ENCODE assay signal across 14 mouse cellular contexts in genomic region chr5:66241894-66242293, GRCm38 (mm10). TPM values are rescaled to one million over a fixed set of nuclear protein-coding genes. Genes with fewer than 3 reads are reported as not detected.
A peak's percentile ranks its signal among the peaks of the same experiment; 100 is the strongest.
DNase-seq lines count a peak whose midpoint lies in the region; ATAC-seq and TF ChIP-seq lines count a peak whose summit lies in the region.
"Had no signal": no experiment of that assay in that cellular context is flagged by ENCODE, and none has a peak within 500 bp of the region (broad histone marks: within the 10 kb centered on the region; RNA-seq: fewer than 3 reads in every experiment).

No protein-coding gene starts in this region.

- intact Hi-C loops in gastrocnemius, adult 2 months (cut with DNase I): no loop called here

- peak; percentile 74 for ATAC-seq in granulocyte monocyte progenitor cell, adult 5-6 weeks (replicated peaks; ENCODE audit: poor library complexity, severe bottlenecking)

- H3K27ac ChIP-seq in gastrocnemius, adult 2 months: no peak overlapping the region
- H3K27ac ChIP-seq in spleen, adult 2 months (ENCODE audit: insufficient read depth, low read length): no peak overlapping the region
- H3K27ac ChIP-seq: forebrain, embryonic 12.5 days; macrophage had no signal

- TF ChIP-seq CTCF in gastrocnemius, adult 2 months (IDR thresholded peaks at IDR 0.05): peak; percentile 50
- peak; percentile 23; the same call in 1 of the 2 replicates for TF ChIP-seq CTCF in spleen, adult 2 months (IDR thresholded peaks at IDR 0.05; ENCODE audit: extremely low read depth, insufficient read depth, insufficient read length, insufficient replicate concordance)

- H3K4me1 ChIP-seq in spleen, adult 2 months (ENCODE audit: control insufficient read depth, insufficient read depth, insufficient read length): no peaks in the 10 kb centered on the region

- no peak for TF ChIP-seq POLR2A in spleen, adult 2 months (IDR thresholded peaks at IDR 0.05; ENCODE audit: low read depth, low read length)

- no peak overlapping the region for H3K4me3 ChIP-seq in gastrocnemius, adult 2 months
- H3K4me3 ChIP-seq in spleen, adult 2 months (ENCODE audit: extremely low read depth, insufficient read depth, insufficient read length): no peak overlapping the region
- H3K4me3 ChIP-seq: forebrain, embryonic 12.5 days; heart, embryonic 12.5 days had no signal

- no peaks in the 10 kb centered on the region; the same call in 1 of the 2 replicates for H3K27me3 ChIP-seq in spleen, adult 2 months (ENCODE audit: control insufficient read depth, insufficient read depth, low read length)
- H3K27me3 ChIP-seq: forebrain, embryonic 12.5 days; heart, embryonic 12.5 days had no signal

- no peaks in the 10 kb centered on the region for H3K36me3 ChIP-seq in spleen, adult 2 months (ENCODE audit: control insufficient read depth, insufficient read depth, low read length)
- H3K36me3 ChIP-seq: forebrain, embryonic 12.5 days; heart, embryonic 12.5 days had no signal

- DNase-seq in gastrocnemius, adult 2 months: no peak
- no peak for DNase-seq in gastrocnemius, adult 8-10 months (ENCODE audit: low spot score in 2 of 2)
- DNase-seq in spleen, adult 2 months (ENCODE audit: low read depth in 1 of 2, low spot score in 2 of 2): no peak
- no peak for DNase-seq in spleen, postnatal 14 days (ENCODE audit: low spot score in 2 of 2)
- DNase-seq in thymus, postnatal 14 days: peak; percentile 19
- no peak for DNase-seq in ovary, postnatal 14 days (ENCODE audit: low spot score)
- no peak for DNase-seq in gastrocnemius, adult 18-20 months (ENCODE audit: low spot score)
- DNase-seq: cerebellum, postnatal 10 days had no signal

RNA-seq across cellular contexts. Expression of gene Nsun7, which starts 17.8 kb away (rescaled TPM):
- under 1 TPM in 1 of 2 experiments, not detected in 1; 0.05 TPM for total RNA-seq in gastrocnemius, adult 2 months (2021)
- not detected for total RNA-seq in gastrocnemius, adult 8-10 months (2022)
- 0.02 and 0.04 TPM in 2 replicates for polyA plus RNA-seq in spleen, adult 2 months (2012; rRNA removed)
- not detected in 2 replicates for total RNA-seq in granulocyte monocyte progenitor cell, adult 5-6 weeks (2014; fragmentation: Nextera tagmentation)
- total RNA-seq in granulocyte monocyte progenitor cell, adult 5-6 weeks (2017): not detected in 2 replicates
- total RNA-seq in gastrocnemius, adult 18-20 months (2021): under 1 TPM in 1 of 2 experiments, not detected in 1; 0.18 TPM
- total RNA-seq: neutrophil, adult 5-6 weeks had no signal
- polyA plus RNA-seq: large intestine, adult 2 months; macrophage had no signal
